Mouse (Mus musculus) right cerebral cortex, postnatal 25 days (tissue): ENCODE measurements around the gene Leng1.
A peak's percentile ranks its signal among the peaks of the same experiment; 100 is the strongest.

Source experiments
- DNase-seq: peaks from one replicate; pipeline ENCODE4 v3.0.0; 2022

The Leng1 gene

DNA sequence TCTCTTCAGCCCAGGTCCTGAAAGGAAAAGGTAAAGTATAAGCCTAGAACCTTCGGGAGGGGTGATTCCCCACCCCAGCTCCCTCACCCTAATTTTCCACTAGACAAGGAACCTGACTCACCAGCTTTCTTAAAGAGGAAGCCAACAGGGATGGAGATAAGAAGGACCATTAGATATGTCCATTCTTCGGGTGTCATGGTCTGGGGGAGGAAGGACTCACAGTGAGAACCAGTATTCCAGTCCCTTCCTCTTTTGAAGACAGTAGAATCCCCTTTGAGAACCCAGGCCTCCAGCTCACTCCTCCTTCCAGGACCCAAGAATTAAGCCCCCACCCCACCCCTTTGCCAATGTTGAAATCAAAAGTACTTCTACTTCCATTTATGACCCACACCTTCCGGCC lies 26.3 kb upstream of the Leng1 start:
- no peak for DNase-seq

DNA sequence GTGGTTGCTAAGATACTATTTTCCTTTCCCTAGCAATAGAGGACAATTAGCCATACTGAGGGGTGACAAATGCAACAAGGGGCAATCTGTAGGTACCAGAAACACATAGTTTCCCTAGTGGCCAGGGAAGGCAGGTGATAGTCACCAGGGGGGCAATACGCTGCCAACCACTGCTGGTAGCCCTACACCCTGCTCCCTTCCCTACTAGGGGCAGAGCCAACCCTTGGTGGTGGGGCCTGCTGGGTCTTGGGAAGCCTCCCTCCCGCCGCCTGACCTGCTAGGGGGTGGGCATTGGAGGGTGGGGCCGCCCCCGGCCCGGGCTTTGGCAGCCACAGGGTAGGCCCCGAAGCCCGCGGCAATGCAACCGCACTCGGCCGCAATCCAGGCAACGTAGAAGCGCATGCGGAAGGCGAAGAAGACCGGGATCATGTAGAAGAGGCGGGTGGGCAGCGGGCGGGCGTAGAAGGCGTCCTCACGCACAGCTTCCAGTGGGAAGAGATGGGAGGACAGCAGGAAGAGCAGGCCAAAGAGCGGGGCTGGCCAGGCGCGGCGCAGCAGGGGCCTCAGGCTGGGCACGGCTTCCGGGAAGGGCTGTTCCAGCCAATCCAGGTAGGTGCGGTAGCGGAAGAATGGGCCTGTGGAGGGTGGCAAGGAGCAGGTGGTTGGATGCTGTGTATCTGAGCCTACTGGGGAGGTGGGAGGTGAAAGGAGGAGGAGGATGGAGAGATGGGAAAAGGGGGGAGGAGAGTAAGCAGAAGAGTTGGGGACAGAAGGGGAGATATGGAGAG lies 20.0 kb upstream of the Leng1 start:
- no peak for DNase-seq

DNA sequence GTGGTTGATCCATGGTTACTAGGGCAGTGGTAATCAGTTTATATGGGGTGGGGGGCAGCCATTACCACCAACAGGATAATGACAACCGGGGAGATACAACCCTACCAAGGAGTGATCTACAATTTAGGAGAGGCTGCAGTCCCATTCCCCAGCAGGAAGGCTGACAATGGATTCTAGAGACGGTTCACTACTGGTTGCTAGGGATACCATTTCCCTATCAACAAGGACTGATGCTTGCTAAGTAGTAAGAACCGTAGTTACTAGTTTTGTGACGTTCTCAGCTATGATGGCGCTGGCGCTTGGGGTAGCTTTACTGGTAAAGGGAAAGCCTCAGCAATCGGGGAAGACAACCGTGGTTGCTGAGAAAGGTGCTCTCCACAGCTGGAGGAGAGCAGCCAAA lies 19.1 kb upstream of the Leng1 start:
- DNase-seq: no peak

DNA sequence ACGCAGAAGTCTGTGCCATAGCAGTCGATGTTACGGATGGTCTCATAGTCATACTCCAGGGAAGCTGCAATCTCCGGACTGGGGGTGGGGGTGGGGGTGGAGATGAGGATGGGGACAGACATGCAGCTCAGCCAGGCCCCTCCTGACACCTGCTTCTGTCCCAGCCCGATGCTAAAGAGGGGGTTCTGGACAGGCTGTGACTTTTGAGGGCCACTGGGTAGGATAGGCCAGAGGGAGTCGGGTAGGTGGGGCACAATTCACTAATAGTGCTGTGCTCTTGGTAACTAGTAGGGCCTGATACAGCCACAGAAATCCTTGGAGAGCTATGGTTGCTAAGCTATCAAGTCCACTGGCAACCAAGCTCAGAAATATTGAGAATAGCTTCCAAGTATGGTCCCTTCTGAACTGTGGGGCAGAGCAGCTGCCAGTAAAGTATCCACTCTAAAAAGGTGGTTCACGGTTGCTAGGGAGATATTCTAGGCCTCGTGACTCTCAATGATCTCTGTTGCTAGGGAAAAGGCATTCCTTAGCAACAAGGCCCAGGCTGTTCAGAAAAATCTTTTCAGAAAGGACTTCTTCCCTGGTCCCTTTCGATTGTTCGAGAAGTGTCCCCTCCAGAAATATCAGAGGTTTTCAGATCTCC lies 18.4 kb upstream of the Leng1 start:
- DNase-seq: no peak

DNA sequence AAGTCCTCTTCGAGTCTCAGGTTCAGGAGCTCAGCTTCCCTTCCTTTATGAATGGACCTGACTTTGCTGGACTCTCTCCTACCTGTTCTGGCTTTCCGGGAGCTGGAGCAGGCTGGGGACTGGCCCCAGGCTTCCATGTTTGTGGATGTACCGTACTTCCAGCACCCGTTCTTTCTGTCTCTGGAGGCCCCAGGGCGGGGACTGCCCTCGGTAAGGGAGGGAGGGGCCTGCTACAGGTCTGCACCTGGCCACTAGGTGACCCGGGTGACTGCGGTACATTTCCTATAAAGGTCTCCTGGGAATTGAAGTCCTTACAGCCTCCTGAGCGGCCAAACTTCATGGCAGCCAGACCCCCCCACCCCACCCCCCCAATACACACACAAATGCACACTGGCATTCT lies 11.7 kb upstream of the Leng1 start, which contains the start of gene Tmc4:
Gene Tmc4, minus strand, starts transcription at position 212 of the 400 bp plus-strand sequence.
- DNase-seq: no peak

DNA sequence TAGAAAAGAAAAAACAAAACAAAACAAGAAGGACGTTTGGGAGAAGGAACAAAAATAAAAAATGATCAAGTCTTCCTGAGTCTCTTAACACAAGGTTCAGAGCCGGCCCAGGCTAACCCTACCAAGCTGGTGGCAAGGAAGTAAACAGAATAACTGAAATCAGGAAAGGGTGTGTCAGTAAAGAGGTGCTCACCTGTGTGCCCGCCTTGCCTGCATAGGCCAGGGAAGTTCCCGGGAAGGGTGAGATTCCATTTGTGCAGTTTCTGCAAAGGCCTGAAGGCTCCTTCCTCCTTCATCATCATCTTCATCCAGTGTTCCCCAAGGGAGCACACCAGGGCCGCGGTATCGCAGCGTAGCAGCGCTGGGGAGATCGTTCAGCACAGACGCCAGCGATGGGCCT lies 10.7 kb upstream of the Leng1 start:
- no peak for DNase-seq

DNA sequence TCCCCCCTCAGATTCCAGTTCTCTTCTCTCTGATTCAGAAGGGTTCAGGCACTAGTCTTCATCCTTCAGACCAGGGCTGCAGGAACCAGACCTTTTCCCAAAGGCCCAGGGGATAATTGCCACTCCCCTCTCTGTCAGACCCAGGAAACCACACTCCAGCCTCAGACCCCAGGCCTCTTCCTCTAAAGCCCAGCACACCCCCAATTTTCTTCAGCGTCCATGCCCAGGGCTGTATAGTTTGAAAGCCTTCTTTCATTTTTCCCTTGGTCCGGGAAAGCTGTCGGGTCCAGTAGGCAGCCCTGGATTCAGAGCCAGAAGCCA lies 9.5 kb upstream of the Leng1 start:
- no peak for DNase-seq

DNA sequence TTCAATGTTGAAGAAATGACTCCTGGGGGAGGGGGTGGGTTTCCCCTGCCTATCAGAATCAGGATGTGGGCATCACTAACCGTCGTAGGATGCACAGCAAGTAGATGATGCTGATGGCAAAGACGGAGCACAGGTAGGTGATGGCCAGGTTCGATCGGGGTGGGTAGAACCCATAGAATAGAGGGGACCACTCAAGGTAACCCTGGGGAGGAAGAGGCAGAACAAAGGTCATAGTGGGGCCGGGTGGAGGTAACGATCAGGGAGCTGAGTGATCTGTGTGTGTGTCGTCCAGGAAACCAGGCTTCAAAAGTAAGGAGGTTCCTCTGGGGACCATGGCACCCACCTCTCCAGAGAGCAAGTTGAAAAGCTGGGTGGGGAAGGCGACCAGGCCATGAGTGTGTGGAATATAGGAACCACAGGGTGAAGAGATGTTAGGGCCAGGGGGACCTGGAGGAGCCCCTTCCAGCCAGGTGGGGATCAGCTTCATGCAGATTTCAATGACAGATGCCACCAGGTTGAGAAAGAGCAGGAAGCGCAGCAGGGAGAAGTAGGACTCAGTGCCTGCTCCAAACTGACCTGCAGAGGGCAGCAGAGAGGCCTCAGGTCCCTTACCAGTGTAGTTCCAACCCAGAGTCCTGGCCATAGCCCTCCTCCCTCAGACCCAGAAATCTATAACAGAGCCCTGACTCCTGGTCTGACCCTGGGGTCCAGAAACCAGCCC lies 9.0 kb upstream of the Leng1 start:
- DNase-seq: peak; percentile 76

DNA sequence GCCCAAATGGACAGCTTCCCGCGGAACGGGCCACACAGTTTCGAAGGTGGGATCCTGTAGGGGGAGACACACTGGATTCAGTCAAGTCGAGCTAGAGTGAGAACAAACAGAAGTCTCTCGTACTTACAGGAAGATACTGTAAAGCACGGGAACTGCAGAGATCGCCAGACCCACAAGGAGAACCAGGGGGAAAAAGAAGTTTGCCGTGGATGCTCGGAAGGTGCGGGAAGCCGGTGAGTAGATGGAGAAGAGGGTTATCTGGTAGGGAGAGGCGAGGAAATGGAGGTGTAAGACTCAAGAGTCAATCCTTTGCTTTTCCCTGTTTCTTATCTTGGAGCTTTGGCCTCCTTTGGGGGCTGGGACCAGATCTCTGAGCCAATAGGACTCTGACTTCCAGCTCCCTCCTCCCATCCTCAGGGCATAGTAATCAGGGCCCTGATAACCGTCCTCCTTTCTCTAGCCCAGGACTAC lies 1.3 kb upstream of the Leng1 start:
- no peak for DNase-seq

DNA sequence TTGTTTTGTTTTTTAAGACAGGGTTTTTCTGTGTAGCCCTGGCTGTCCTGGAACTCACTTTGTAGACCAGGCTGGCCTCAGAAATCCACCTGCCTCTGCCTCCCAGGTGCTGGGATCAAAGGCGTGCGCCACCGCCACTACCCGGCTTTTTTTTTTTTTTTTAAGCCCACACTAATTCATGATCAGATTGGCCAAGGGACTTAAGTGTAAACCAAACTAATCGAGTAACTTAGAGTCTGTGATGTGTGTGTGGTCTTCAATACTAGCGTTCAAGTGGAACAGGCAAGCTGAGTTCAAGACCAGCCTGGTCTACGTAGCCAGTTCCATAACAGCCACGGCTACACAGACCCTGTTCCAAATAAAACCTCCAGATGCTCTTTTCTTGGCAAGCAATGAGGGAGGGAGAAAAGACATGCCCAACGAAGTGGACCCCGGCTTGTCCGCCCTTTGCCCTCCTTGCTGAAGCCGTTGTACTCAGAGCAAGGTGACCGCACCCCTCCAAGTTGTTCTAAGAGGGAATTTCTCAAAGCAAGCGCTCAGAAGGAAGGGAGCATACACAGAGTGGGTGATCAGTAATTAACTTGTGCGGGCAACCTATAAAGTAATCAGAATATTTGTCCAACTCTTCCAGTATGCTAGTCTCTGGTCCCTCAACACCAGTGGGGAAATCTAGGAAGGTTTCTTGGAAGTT lies 971 bp downstream of the Leng1 start:
- DNase-seq: peak; percentile 31

DNA sequence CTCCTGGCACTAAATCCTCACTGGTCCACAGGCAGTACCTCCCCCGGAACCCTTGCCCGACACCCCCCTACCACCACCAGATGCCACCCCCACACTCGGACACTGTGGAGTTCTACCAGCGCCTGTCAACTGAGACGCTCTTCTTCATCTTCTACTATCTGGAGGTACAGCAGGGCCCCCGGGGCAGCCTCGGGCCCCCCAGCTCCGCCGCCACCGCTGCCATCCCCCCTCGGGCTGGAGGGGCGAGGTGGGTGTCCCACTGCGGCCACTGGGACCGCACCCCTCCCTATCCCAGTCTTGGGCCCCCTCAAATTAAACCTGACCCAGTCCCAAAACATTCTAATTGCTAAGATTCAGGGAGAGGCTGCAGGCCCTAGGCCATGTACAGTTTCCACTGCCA lies 7.1 kb downstream of the Leng1 start:
- no peak for DNase-seq

DNA sequence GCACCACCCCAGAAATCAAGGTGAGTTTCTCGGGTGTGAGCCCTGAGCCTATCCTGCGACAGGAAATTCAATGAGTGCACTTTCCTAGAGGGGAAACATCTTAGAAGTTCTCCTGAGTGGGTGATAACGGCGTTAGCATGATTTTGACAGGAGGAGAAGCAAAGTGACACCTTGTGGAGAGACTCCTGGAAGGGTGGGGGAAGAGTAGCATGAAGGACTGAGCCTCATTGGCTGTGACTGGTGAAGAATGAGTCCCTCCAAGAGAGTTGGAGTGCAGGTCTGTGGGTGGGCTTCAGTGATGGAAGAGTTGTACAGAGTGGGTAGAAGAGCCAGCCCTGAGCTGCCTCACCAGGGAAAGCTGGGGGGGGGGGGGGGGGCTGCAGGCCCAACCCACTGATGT lies 8.7 kb downstream of the Leng1 start:
- DNase-seq: no peak

DNA sequence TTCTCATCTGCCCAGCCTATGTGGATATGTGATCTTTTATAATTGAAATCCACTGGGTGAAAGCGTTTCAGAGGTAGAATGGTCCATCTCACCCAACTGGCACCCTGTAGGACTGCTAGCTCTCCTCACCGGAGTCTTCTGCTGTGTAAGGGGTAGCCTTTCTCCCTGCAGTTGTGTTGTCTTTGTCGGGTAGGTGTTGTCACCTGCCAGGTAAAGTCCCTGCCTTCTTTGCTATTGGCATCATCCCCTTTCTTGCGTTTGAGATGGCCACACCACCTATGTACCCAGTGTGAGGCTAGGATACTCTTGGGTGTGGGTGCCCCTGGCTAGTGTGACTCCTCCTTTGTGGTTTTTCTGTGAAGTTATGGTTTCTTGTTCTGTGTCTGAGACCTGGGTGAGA lies 19.0 kb downstream of the Leng1 start:
- no peak for DNase-seq

DNA sequence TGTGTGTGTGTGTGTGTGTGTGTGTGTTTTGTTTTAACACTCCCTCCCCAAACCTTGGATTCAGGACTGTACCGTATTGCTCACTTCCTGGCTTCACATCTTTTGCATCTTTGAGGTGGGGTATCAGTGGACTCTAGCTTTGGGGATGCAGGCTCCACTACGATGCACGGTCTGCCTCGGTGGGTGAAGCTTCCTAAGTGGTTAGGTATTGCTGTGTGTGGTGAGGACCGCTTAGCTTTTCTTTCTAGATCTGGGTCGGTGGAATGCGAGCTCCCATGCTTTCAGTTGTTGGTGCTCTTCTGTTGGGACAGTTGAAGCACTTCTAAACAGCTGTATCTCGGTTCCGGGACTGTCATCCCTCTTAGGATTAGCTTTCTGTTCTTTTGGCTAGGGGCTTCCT lies 19.5 kb downstream of the Leng1 start:
- no peak for DNase-seq

DNA sequence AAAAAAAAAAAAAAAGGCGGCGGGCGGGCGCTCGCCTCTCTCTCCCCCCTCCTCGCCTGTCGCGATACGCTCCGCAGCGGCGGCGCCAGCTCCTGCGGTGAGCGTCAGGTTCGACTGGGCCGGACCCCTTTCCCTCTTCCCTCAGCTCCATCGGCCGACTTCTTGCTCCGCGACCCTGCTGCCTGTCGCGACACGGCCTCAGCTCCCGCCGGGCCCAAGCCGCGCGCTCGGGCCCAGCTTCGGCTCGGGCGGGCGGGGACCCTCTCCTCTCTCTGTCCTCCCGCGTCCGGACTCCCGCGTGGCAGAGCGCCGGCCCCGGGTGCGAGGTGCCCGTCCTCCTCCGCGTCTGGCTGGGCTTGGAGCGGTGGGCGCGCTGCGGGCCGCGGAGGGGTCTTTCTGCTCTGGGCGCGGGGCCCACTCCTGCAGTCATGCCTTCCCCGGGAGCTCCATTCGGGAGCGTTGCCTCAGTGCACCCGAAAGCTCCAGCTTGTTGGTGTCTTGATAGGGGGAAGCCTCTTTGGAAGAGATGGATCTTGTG lies 20.1 kb downstream of the Leng1 start:
- DNase-seq: no peak

DNA sequence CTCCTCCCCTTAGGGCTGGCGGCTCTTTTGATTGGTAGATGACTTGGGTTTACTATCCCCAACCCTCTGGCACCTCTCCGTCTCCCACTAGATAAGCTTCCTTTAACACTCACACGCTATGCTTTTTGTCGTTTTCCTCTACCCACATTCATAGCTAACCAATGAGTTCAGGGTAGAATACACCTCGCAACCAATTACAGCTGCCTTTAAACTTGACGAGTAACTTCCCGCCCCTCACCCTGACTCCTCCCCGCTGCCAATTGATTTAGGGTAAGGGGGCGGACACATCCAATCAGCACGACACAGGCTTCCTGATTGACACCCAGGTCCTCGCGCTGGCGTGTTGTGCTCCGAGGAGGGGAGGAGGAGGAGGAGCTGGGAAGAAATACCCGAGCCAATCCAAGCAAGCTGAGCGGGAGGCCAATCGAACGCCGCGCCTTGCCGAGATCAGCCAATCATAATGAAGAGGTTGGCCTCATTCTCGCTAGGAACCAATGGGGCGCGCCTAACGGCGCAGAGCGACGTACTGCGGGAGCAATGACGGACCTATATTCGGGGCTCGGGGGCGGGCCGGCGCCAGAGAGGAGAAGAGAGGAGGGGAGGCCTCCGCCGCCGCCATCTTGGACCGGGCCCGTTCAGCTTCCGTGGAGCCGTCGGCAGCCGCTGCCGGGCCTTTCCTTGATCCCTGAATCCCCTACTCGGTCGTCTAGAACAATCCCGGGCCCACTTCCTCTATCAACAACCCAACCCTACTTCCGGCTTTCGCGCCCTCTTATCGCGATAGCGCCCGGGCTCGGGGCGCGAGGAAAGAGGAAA lies 20.8 kb downstream of the Leng1 start, which contains the start of gene Cnot3:
Gene Cnot3, plus strand, starts transcription at position 597 of the 816 bp plus-strand sequence.
- DNase-seq: peak; percentile 99

DNA sequence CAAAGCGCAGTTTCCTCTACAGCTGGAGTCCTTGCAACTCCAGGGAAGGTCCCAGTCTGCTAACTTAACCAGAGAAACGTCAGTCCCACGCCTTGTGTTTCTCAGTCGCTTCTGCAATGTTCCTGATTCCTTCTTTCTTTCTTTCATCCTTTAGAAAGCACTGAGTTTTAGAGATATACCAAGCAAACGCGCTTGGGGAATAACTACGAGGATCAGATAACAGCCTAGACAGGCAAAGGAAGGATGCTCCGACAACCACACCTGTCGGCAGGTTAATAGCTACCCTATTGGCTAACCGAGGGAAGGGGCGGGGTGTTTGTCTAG lies 21.3 kb downstream of the Leng1 start:
- DNase-seq: no peak

DNA sequence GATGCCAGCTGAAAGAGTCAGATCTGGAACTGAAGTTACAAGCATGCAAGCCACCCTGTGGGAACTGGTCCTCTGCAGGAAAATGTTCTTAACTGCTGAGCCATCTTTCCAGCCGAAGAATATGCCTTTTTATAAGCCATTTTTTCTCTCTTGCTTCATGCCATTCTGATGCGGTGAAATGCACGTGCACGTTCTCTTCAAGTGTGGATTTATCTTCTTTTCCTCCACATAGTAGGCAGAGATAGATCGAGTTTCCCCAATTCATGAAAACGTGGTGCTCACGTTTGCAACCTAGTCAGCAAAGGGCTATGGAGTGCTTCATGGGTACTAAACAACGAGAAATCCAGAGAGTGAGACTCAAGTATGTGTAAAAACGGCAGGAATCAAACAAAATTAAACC lies 21.8 kb downstream of the Leng1 start:
- no peak for DNase-seq

DNA sequence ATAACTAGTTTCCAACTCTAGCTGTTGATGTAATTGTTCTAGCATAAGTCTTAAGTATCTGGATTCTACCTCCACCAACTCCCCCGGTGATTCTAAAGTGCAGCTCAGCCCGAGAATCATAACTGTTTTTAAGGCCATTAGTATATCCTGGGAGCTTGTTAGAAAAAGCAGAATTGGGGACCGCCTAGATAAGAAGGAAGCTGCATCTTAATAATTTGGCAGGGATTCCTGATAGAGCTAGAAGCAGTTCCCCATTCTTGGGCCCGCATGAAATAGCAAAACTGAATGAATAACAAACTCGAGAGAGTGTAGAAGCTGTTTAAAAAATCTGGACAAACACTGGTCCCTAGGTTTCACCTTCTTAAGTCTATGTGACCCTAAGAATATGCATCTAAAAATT lies 22.2 kb downstream of the Leng1 start:
- no peak for DNase-seq

DNA sequence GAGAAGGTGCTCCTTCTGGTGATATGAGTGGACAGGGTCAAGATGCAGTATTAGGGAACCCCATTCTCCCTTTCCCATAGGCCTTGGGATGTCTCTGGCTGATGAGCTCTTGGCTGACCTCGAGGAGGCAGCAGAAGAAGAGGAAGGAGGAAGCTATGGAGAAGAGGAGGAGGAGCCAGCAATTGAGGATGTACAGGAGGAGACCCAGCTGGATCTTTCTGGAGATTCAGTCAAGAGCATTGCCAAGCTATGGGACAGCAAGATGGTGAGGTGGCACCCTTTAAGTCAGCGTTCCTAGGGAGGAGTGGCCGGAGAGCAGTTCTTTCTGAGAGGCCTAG lies 35.2 kb downstream of the Leng1 start:
- no peak for DNase-seq

DNA sequence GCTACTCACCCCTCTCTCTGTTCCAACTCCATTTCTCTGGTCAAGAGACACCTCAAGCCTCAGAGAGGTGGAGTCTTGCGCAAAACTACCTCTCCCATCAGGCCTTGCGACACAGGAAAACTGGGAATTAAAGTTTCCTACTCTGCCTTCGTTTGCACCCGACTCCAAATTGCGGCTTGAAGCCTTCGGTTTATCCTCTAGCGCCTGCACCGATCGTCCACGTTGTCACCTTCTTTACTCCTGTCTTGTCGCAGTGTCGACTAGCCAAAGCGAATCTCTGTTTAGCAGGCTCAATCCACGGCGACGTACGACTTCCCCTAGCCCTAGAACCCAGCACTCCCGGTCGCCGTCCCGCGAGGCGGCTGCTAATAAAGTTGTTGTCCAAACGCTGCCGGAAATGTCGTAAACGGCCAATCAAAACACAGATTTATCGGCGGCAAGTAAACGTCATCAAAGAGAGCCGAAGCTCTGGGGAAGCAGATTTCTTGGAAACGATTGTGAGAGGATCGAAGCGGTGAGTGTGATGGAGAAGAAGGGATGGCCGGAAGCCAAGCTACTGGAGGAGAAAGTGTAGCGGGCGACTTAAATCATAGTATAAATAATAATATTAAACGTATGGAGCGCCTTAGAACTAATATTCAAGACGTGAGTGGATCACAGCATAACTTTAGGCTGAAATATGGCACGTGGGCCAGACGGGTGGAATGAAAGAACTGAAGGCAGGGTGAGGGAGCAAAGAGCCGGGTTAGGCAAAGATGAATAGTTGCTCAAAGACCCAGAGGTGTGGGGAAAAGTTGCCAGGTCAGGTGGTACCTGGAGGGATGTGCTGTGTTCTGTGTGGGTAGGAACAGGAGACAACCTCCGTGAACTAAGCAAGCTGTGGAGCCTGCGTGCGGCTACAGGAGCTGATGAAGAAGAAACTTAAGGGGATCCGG lies 35.8 kb downstream of the Leng1 start, which contains the start of the genes Tfpt and Prpf31:
Gene Tfpt, minus strand, starts transcription at position 387 of the 935 bp plus-strand sequence.
Gene Prpf31, plus strand, starts transcription at position 443 of the 935 bp plus-strand sequence.
- DNase-seq: peak; percentile 95
